Mouse (Mus musculus) intestine, postnatal 0 days (tissue): ENCODE data around the gene Fdx1l. TPM values are rescaled to one million over a fixed set of nuclear protein-coding genes. Genes with fewer than 3 reads are reported as not detected.

Experiments
- ATAC-seq: fragments of 200-750 bp; cut with Nextera tagmentation; 2 replicates; pipeline ENCODE4 v1.8.0; 2017; ENCODE audit warnings: mild to moderate bottlenecking, moderate TSS enrichment, moderate library complexity
- H3K27ac ChIP-seq: fragments of 300-500 bp; sonication (generic); 2 replicates; pipeline ENCODE4 v1.5.1; 2014; ENCODE audit warnings: mild to moderate bottlenecking, low read depth, low read length, moderate library complexity
- H3K27me3 ChIP-seq: fragments of 300-500 bp; sonication (generic); replicated peaks from 2 replicates; pipeline ENCODE4 v1.6.1; 2014; ENCODE audit warnings: low read length, mixed read lengths; ENCODE audit not compliant: control insufficient read depth, insufficient read depth
- H3K36me3 ChIP-seq: fragments of 300-500 bp; sonication (generic); 2 replicates; pipeline ENCODE4 v1.6.1; 2014; ENCODE audit warnings: mild to moderate bottlenecking, moderate library complexity; ENCODE audit not compliant: control insufficient read depth, insufficient read depth
- H3K4me1 ChIP-seq: fragments of 300-500 bp; sonication (generic); replicated peaks from 2 replicates; pipeline ENCODE4 v1.6.1; 2014; ENCODE audit warnings: antibody characterized with exemption, low read length, mixed read lengths; ENCODE audit not compliant: control insufficient read depth, insufficient read depth
- H3K4me2 ChIP-seq: fragments of 300-500 bp; sonication (generic); replicated peaks from 2 replicates; pipeline ENCODE4 v1.6.1; 2014; ENCODE audit warnings: low read depth, mild to moderate bottlenecking, moderate library complexity
- H3K4me3 ChIP-seq: fragments of 300-500 bp; sonication (generic); 2 replicates; pipeline ENCODE4 v1.5.1; 2014; ENCODE audit warnings: low read depth, low read length
- H3K9ac ChIP-seq: fragments of 300-500 bp; sonication (generic); 2 replicates; pipeline ENCODE4 v1.6.1; 2014; ENCODE audit warnings: mild to moderate bottlenecking, low read depth, low read length
- H3K9me3 ChIP-seq: fragments of 300-500 bp; sonication (generic); 2 replicates; pipeline ENCODE4 v1.6.1; 2016; ENCODE audit warnings: mixed run types; ENCODE audit not compliant: control insufficient read depth
- CTCF ChIP-seq: sonication (generic); IDR thresholded peaks from 2 replicates; pipeline ENCODE4 v1.5.1; 2016; ENCODE audit warnings: low read depth, mild to moderate bottlenecking, control low read depth, antibody characterized with exemption, moderate library complexity
- WGBS: fragments of 180-500 bp; shearing (Covaris S2); extraction: QIAGEN DNeasy Blood & Tissue Kit; methylation state at CpG from one replicate; pipeline ENCODE4 v1.1.7; 2014; 5-methylcytosine and 5-hydroxymethylcytosine counted together
- microRNA counts: library from miRNA; unstranded; fragments of <30 nt; microRNA quantifications from one replicate; lab custom pipeline; 2016
- microRNA-seq: library from miRNA; unstranded; fragments of <30 nt; microRNA quantifications from one replicate; pipeline ENCODE4, GENCODE M21; 2016
- polyA plus RNA-seq: library from polyadenylated mRNA; unstranded; fragments of >200 nt; fragmentation: Nextera tagmentation; extraction: Ambion mirVana; gene quantifications from 2 replicates; pipeline ENCODE4 v1.2.1, GENCODE M21; 2015

Gene Fdx1l
- polyA plus RNA-seq, 1 experiment from 2014 or later, result 46.3 TPM

GRCm38 (mm10) chr9:21021363-21021762 lies 52.1 kb downstream of the Fdx1l start:
- Histone ChIP-seq H3K27me3 (no peaks in the 10 kb centered on the region), H3K9me3 (no peaks in the 10 kb centered on the region), H3K27ac (no peak overlapping the region), H3K4me1 (no peaks in the 10 kb centered on the region), H3K9ac (no peak overlapping the region), H3K4me3 (no peak overlapping the region), H3K36me3 (no peaks in the 10 kb centered on the region), H3K4me2 (no peak overlapping the region)
- ATAC-seq, result no peak
- WGBS, result 83% methylated on average over 3 of the region's 3 CpGs
- no peak for TF ChIP-seq CTCF

- Histone ChIP-seq H3K4me2 (no peak overlapping the region), H3K27ac (no peak overlapping the region), H3K9me3 (no peaks in the 10 kb centered on the region), H3K27me3 (no peaks in the 10 kb centered on the region), H3K9ac (no peak overlapping the region), H3K36me3 (no peaks in the 10 kb centered on the region), H3K4me3 (no peak overlapping the region), H3K4me1 (no peaks in the 10 kb centered on the region)
- ATAC-seq, result no peak
- WGBS, result 83% methylated on average over 2 of the region's 2 CpGs
- TF ChIP-seq CTCF, result no peak
Measured at GRCm38 (mm10) chr9:21018600-21018999, 54.8 kb downstream of the Fdx1l start.

MicroRNAs within 50 kb of the gene (microRNA counts, 519-probe panel; counts per million panel counts)
- 3,777 counts per million, percentile 51 among the panel's probes with 10 or more counts for microRNA mmu-miR-1900 (lab: Ali Mortazavi, UCI)

Small RNA genes within 50 kb of the gene (microRNA-seq; reads per million reads assigned to microRNA genes)
- gene Mir1900, result not detected
- gene Mir7082, result not detected

Other genes starting within 250 kb of the Fdx1l start
- 4.9 and 5.6 TPM in 2 replicates for gene A230050P20Rik, start 205.0 kb downstream of the Fdx1l start, polyA plus RNA-seq
- gene Angptl6, start 193.9 kb downstream of the Fdx1l start, polyA plus RNA-seq, result 9.4 and 9.8 TPM in 2 replicates
- gene Ppan, start 185.4 kb downstream of the Fdx1l start, polyA plus RNA-seq, result 18.7 and 21.4 TPM in 2 replicates
- 131 and 138 TPM in 2 replicates for gene Eif3g, start 175.0 kb downstream of the Fdx1l start, polyA plus RNA-seq
- 18.5 and 19.2 TPM in 2 replicates for gene Dnmt1, start 113.7 kb downstream of the Fdx1l start, polyA plus RNA-seq
- gene S1pr2, start 96.8 kb downstream of the Fdx1l start, polyA plus RNA-seq, result 9.5 and 11.4 TPM in 2 replicates
- gene Mrpl4, start 70.9 kb downstream of the Fdx1l start, polyA plus RNA-seq, result 107 and 113 TPM in 2 replicates
- 10.2 and 11.8 TPM in 2 replicates for gene Icam1, start 57.6 kb downstream of the Fdx1l start, polyA plus RNA-seq
- 0.12 and 0.20 TPM in 2 replicates for gene Icam4, start 44.2 kb downstream of the Fdx1l start, polyA plus RNA-seq
- 0.08 and 0.12 TPM in 2 replicates for gene Icam5, start 41.5 kb downstream of the Fdx1l start, polyA plus RNA-seq
- not detected in 2 replicates for gene Zglp1, start 6.5 kb downstream of the Fdx1l start, polyA plus RNA-seq
- gene Gm49373, start 518 bp downstream of the Fdx1l start, polyA plus RNA-seq, result 0.09 and 0.13 TPM in 2 replicates
- gene Gm38431, start 18.4 kb upstream of the Fdx1l start, polyA plus RNA-seq, result 0.22 and 0.42 TPM in 2 replicates
- gene Raver1, start 18.4 kb upstream of the Fdx1l start, polyA plus RNA-seq, result 22.5 and 26.2 TPM in 2 replicates
- 8.0 and 9.2 TPM in 2 replicates for gene Tyk2, start 57.6 kb upstream of the Fdx1l start, polyA plus RNA-seq
- 113 and 115 TPM in 2 replicates for gene Cdc37, start 76.4 kb upstream of the Fdx1l start, polyA plus RNA-seq
- 2.8 and 3.5 TPM in 2 replicates for gene Pde4a, start 92.1 kb upstream of the Fdx1l start, polyA plus RNA-seq
- gene Keap1, start 165.7 kb upstream of the Fdx1l start, polyA plus RNA-seq, result 38.3 and 42.4 TPM in 2 replicates
- not detected in 2 replicates for gene S1pr5, start 174.8 kb upstream of the Fdx1l start, polyA plus RNA-seq
- 44.7 and 48.1 TPM in 2 replicates for gene Atg4d, start 191.7 kb upstream of the Fdx1l start, polyA plus RNA-seq
- 7.0 and 7.2 TPM in 2 replicates for gene Kri1, start 214.4 kb upstream of the Fdx1l start, polyA plus RNA-seq
- gene Cdkn2d, start 217.8 kb upstream of the Fdx1l start, polyA plus RNA-seq, result 24.1 and 25.8 TPM in 2 replicates
- 192 and 208 TPM in 2 replicates for gene Ap1m2, start 238.7 kb upstream of the Fdx1l start, polyA plus RNA-seq
- gene Slc44a2, start 247.1 kb upstream of the Fdx1l start, polyA plus RNA-seq, result 13.3 and 13.8 TPM in 2 replicates